Mouse (Mus musculus) ovary, postnatal 14 days (tissue): Measurements from ENCODE around the gene Ttll5.

Experiments used
- DNase-seq: peaks from one replicate; pipeline ENCODE4 v3.0.0; 2022; ENCODE audit warnings: low spot score

The Ttll5 gene

DNA sequence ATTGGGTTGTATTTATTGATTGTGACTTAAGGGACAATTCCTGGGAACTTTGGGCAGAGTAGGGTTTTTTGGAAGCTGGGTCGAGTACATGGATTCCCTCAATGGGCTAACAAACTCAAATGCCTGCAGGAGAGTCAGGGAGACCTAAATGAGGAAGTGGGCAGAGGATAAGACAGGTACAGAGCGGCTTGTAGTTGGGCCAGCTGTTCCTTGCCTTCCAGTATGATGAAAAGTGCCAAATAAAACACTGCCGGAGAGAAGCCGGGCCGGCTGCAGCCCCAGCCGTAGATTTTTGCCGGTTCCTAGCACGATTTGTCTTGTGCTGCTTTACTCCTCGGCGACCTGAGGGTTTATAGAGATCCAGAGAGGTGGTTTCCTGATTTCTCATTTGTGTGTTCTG is 104.1 kb downstream of the Ttll5 start:
- no peak for DNase-seq

DNA sequence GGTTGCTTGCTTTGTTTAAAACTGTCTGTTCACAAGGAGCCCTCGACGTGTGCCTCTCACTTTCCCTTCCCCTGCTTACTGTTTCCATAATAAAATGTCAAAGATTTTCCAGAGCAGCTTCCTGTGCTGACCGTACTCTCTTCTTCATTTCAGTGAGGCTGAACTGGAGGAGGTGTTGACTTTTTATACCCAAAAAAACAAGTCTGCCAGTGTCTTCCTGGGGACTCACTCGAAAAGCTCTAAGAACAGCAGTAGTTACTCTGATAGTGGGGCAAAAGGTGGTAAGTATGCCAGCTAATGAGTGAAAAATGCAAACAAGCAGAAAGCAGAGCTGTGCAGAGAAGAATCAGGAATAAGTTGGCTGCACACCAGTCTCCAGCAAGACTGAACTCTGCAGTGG is 105.3 kb downstream of the Ttll5 start:
- DNase-seq = no peak

GRCm38 (mm10) chr12:85930713-85931112 is 106.3 kb downstream of the Ttll5 start:
- no peak for DNase-seq

- no peak for DNase-seq
These were observed 108.8 kb downstream of the Ttll5 start for GRCm38 (mm10) chr12:85933241-85933640.

DNA sequence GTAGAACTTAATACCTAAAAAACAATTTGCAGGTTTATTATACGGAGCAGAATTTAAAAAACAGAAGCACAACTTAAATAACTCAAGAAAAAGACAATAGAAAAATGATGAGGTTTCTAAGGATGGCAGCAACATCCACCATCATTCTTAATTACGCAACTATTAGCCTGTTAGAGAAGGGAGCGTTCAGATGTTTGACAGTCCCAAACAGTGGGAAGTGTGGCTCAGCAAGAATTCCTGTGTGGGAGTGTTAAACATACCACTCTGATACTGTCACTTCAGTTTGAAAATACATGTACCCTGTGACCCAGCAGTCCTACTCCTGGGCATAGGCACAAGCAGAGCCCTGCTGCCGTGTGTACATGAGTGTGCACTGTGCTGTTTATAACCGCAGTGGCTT is 112.9 kb downstream of the Ttll5 start:
- no peak for DNase-seq

- DNase-seq = no peak
These were observed 119.0 kb downstream of the Ttll5 start for GRCm38 (mm10) chr12:85943456-85943855.

GRCm38 (mm10) chr12:85944419-85944818 is 120.0 kb downstream of the Ttll5 start:
- DNase-seq = no peak

GRCm38 (mm10) chr12:85947161-85947560 is 122.7 kb downstream of the Ttll5 start:
- DNase-seq = no peak

- DNase-seq = no peak
These were observed 125.2 kb downstream of the Ttll5 start for GRCm38 (mm10) chr12:85949667-85950066.

DNA sequence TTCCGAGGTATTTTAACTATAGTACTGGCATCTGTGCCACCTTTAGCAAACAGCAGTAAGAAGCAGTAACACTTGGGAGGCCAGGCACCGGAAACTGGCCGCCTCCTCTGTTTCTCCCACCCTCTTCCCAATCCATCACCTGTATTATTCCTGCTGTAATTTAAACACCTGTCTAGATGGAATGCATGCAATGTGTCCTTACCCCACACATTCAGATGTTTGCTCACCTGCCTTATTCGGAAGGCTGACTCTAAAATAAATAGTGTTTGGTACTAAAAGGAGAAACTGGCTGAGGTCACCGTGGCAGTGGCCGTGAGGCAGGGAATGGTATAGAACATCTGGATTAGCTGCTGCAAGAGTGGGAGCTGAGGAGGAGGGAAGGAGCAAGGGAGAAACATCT is 125.9 kb downstream of the Ttll5 start:
- no peak for DNase-seq

DNA sequence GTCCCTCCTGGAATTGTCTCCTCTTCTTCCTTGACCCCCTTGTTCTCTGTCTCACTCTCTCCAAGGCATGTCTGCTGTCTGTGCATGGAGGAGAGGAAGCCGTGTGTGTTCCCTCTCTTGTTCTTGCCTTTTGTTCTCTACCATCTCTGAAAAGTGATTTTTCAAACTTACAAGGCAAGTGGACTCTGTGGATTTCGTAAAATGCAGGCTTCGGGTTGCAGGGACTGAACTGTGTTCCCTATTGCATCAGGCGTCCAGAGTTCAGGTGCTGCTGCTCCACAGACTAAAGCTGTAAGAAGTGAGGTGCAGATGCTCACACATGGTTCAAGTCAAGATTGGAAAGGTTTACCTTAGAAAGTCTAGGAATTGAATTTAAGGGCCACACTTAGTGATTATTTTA is 126.6 kb downstream of the Ttll5 start:
- no peak for DNase-seq

GRCm38 (mm10) chr12:85951822-85952221 is 127.4 kb downstream of the Ttll5 start:
- no peak for DNase-seq

- no peak for DNase-seq
These were observed 127.9 kb downstream of the Ttll5 start for GRCm38 (mm10) chr12:85952349-85952748.

DNA sequence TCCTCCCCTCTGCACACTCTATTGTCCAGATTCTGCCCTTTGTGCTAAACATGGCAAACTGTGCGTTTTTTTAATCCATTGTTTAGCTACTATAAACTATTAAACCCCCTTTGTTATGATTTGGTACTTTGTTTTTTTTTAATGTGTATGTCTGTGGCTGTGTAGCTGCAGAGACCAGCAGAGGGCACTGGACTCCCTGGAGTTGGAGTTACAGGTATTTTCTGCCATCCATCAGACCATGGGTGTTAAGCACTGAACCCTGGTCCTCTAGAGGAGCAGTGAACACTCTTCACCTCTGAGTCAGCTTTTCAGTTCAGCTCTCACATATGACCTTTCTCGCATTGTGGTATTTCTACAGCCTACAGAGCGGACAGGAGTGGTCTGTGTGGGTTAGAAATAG is 129.7 kb downstream of the Ttll5 start:
- no peak for DNase-seq

DNA sequence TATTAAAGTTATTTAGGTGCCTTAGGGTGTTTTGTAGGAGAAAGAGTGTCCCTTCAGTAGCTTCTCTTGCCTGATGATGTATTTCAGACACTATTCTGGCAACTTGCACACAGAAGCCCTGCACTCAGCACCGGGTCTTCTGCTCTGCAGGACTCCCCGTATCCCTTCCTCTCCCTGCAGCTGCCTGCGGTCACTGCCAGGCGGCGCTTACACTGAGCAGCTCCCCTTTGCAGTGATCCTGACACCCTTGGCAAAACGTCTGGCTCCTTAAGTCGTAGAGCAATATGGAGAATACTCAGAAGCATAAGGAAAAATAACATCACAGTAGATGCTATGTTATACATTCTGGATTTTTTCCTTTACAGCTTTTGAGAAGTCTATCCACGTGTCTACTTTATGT is 130.6 kb downstream of the Ttll5 start:
- DNase-seq = no peak

DNA sequence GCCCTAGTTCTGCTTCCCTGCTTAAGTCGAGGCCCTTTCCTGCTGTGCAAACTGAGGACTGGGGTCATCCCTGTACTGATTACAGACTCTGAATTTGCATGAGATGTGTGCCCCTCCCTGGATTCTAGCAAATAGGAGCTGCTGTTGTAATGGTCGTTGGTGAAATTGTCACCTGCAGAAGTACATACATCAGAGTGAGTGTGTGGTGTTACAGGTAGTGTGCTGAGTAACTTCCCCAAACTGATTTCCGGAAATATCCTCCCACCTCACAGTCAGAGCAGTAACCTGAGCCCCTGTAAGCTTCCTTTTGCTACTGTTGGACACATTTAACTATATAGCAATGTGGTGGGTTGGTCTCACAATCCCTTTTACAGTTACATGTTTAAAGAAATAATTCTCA is 131.2 kb downstream of the Ttll5 start:
- no peak for DNase-seq

- no peak for DNase-seq
These were observed 131.8 kb downstream of the Ttll5 start for GRCm38 (mm10) chr12:85956251-85956650.

GRCm38 (mm10) chr12:85958460-85958859 is 134.0 kb downstream of the Ttll5 start:
- DNase-seq = no peak

GRCm38 (mm10) chr12:85959822-85960501 is 135.5 kb downstream of the Ttll5 start:
- DNase-seq = no peak

DNA sequence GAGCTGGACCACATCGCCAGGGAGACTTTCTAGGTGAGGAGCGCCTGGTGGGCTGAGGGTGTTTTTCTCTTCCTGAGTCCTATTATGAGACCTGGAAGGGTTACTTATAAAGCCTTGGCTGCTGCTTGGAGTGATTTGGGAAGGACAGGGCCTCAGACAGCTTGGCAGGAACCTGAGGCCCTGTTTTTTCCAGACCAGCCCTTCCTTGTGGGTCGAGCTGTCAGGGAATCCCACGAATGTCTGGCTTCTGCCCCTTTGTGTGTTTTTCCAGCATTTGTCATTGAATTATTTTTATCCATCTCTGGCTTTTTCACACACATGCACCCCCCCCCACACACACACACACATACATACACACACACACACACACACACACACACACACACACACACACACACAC is 136.2 kb downstream of the Ttll5 start:
- no peak for DNase-seq

- DNase-seq = no peak
These were observed 138.7 kb downstream of the Ttll5 start for GRCm38 (mm10) chr12:85963160-85963559.

DNA sequence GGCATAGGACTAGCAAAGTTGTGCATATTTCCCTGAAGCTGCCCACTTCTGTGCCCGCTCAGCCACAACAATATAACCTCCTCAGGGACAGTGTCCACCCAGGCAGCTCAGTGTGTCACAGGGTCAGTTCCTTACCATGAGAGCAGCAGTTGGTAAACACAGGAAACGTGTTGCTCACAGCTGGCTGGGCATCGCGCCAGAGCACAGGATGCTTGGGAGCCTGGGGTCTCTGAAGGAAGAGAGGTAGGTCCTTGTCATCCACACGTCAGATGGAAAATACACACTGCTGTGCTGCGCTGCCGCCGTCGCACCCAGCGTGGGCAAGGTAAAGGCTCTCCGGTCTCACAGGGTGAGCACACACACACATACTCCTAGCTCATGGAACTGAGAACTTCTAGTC is 139.2 kb downstream of the Ttll5 start:
- no peak for DNase-seq

- no peak for DNase-seq
These were observed 140.0 kb downstream of the Ttll5 start for GRCm38 (mm10) chr12:85964436-85964835.

DNA sequence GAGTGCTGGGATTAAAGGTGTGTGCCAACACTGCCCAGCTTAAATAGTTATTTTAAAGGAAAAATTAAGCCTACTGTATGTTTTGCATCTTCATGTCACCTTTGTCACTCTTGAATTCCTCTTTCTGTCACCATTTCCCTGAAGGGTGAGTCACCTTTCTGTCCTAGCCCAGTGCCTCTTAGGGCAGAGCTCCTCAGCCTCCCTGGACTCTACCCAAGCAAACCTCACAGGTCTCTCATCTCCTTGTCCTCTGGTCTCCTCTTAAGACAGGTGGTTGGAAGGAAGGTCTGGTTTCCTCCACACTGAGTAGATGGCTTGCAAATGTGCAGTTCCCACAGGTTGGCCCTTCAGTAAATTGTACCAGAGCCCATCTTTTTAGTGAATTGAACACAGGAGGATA is 143.4 kb downstream of the Ttll5 start:
- no peak for DNase-seq

DNA sequence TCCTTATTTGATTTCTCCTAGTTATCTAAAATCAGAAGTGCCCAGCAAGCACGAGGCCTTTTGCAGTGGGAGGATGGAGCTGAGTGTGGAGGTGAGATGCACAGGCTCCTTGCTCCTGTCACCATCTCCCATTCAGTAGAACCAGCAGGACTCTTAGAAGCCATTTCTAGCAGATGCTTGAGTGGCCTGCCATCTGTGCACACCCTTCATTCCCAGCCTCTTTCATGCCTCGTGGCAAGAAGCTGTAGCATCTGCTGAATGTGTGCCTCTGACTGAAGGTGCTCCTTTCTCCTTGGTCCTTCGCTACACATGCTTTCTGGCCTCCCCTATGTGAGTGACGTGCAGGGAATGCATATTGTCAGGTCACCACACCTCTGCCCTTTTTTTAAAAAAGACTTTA is 143.9 kb downstream of the Ttll5 start:
- no peak for DNase-seq
